Mouse (Mus musculus) midbrain, embryonic 16.5 days (tissue): ENCODE data around the gene Col13a1. TPM values are rescaled to one million over a fixed set of nuclear protein-coding genes. Genes with fewer than 3 reads are reported as not detected.

Experiments used
- ATAC-seq: fragments of 200-750 bp; cut with Nextera tagmentation; 2 replicates; pipeline ENCODE4 v1.8.0; 2017; ENCODE audit warnings: moderate TSS enrichment
- H3K27ac ChIP-seq: fragments of 300-500 bp; sonication (generic); 2 replicates; pipeline ENCODE4 v1.5.1; 2014; ENCODE audit warnings: mild to moderate bottlenecking, low read length, mixed read lengths
- H3K27me3 ChIP-seq: fragments of 300-500 bp; sonication (generic); 2 replicates; pipeline ENCODE4 v1.6.1; 2014; ENCODE audit warnings: low read depth, low read length, mixed read lengths; ENCODE audit not compliant: control insufficient read depth, insufficient read depth
- H3K36me3 ChIP-seq: fragments of 300-500 bp; sonication (generic); 2 replicates; pipeline ENCODE4 v1.6.1; 2014; ENCODE audit warnings: mild to moderate bottlenecking, low read length, moderate library complexity, mixed read lengths; ENCODE audit not compliant: control insufficient read depth, insufficient read depth
- H3K4me1 ChIP-seq: fragments of 300-500 bp; sonication (generic); 2 replicates; pipeline ENCODE4 v1.6.1; 2014; ENCODE audit warnings: mild to moderate bottlenecking, low read length, mixed read lengths; ENCODE audit not compliant: control insufficient read depth, insufficient read depth
- H3K4me2 ChIP-seq: fragments of 300-500 bp; sonication (generic); 2 replicates; pipeline ENCODE4 v1.6.1; 2014; ENCODE audit warnings: mild to moderate bottlenecking, low read length, mixed read lengths
- H3K4me3 ChIP-seq: fragments of 300-500 bp; sonication (generic); 2 replicates; pipeline ENCODE4 v1.5.1; 2014; ENCODE audit warnings: low read depth, mild to moderate bottlenecking, low read length, moderate library complexity, mixed read lengths
- H3K9ac ChIP-seq: fragments of 300-500 bp; sonication (generic); 2 replicates; pipeline ENCODE4 v1.6.1; 2014; ENCODE audit warnings: low read depth, low read length, mixed read lengths
- H3K9me3 ChIP-seq: fragments of 300-500 bp; sonication (generic); replicated peaks from 2 replicates; pipeline ENCODE4 v1.6.1; 2014; ENCODE audit warnings: mild to moderate bottlenecking, low read length, mixed read lengths; ENCODE audit not compliant: control insufficient read depth, poor library complexity, severe bottlenecking
- WGBS: fragments of 180-500 bp; shearing (Covaris S2); extraction: QIAGEN DNeasy Blood & Tissue Kit; methylation state at CpG from one replicate; pipeline ENCODE4 v1.1.7; 2014; 5-methylcytosine and 5-hydroxymethylcytosine counted together
- polyA plus RNA-seq: library from polyadenylated mRNA; unstranded; fragments of >200 nt; fragmentation: Nextera tagmentation; extraction: Ambion mirVana; gene quantifications from 2 replicates; pipeline ENCODE4 v1.2.1, GENCODE M21; 2015

The Col13a1 gene
- polyA plus RNA-seq, 1 experiment from 2014 or later: 1.5 TPM

DNA sequence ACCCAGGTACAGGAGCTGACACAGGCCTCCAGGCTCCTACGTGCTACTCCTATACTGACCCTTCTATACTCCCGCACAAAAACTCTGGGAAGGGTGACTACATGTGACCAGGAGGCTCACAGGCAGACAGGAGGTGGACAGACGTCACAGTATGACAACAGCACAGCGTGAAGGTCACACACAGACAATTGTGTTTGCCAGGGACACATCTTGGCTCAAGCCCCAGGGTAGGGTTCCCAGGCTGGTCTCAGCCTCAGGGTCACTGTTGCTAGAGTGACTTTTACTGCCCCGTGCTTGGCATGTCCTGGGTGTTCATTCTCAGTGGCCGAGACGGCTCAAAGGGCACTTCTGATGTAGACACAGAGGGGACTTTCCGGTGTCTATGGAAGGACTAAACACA lies 126.1 kb downstream of the Col13a1 start:
- 78% methylated on average over 8 of the region's 8 CpGs for WGBS
- Histone ChIP-seq H3K9ac (no peak overlapping the region), H3K4me3 (no peak overlapping the region), H3K4me2 (no peak overlapping the region), H3K4me1 (no peaks in the 10 kb centered on the region), H3K36me3 (no peaks in the 10 kb centered on the region), H3K27me3 (no peaks in the 10 kb centered on the region), H3K27ac (no peak overlapping the region), H3K9me3 (no peaks in the 10 kb centered on the region)
- no peak for ATAC-seq

DNA sequence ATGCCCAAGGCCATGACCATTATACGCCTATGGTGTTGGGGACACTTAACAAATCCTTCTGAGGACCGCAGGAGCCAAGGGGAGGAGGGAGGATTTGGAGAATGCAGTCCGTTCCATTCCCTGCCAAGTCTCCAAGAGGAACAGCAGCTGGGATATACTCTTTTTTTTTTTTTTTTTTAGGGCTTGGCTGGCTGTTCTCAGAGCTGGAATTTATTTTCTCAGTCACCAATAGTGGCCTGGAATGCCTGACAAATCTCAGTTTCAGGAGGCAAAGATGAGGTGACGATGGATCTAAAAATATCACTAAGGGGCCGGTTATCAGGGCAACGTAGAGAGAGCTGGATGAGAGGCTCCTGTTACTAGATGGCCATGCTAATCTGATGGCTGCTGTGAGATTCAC lies 130.4 kb downstream of the Col13a1 start:
- H3K36me3 ChIP-seq: no peaks in the 10 kb centered on the region
- no peaks in the 10 kb centered on the region for H3K27me3 ChIP-seq
- H3K9me3 ChIP-seq: no peaks in the 10 kb centered on the region
- no peak overlapping the region for H3K27ac ChIP-seq
- no peak for ATAC-seq
- no peaks in the 10 kb centered on the region for H3K4me1 ChIP-seq
- WGBS: 90% methylated on average over 6 of the region's 6 CpGs
- no peak overlapping the region for H3K4me3 ChIP-seq
- H3K9ac ChIP-seq: no peak overlapping the region
- no peak overlapping the region for H3K4me2 ChIP-seq

DNA sequence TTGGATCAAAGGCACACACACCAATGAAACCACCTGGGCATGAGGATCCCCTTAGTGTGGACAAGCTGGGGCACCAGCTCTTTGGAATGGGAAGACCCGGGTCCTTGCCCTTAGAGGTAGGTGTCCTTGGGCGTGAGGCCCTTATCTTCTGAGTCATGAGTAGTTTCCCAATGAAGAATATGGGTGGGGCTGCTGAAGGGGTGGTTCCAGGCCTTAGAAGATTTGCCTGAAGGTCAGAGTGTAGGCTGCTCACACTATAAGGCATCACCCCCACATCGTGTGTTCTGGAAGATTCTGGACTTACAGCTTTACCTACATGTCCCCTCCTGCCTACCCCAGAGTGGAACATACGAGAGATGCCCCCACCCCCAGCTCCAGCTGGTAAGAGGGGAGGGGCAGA lies 133.4 kb downstream of the Col13a1 start:
- Histone ChIP-seq H3K27me3 (no peaks in the 10 kb centered on the region), H3K9me3 (no peaks in the 10 kb centered on the region), H3K4me1 (no peaks in the 10 kb centered on the region), H3K27ac (no peak overlapping the region), H3K4me2 (no peak overlapping the region), H3K9ac (no peak overlapping the region), H3K36me3 (no peaks in the 10 kb centered on the region), H3K4me3 (no peak overlapping the region)
- ATAC-seq: no peak
- WGBS: 87% methylated on average over 4 of the region's 4 CpGs

DNA sequence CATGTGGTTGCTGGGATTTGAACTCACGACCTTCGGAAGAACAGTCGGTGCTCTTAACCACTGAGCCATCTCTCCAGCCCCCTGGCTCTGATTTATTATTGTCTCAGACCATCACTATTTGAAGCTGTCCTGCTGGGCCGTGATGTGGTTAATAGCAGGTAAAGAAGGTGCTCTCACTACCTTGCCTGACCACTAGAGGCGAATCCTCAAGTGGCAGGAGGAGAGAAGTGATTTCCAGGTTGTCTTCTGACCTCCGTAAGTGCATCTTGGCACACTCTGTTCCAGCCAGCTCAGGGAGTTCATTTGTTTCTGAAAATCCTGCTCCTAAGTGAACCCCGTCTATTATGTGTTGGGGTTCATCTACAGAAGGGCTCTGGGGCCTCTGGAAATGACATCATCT lies 134.4 kb downstream of the Col13a1 start:
- H3K4me2 ChIP-seq: no peak overlapping the region
- no peak overlapping the region for H3K9ac ChIP-seq
- H3K36me3 ChIP-seq: no peaks in the 10 kb centered on the region
- ATAC-seq: no peak
- no peak overlapping the region for H3K4me3 ChIP-seq
- H3K27me3 ChIP-seq: no peaks in the 10 kb centered on the region
- H3K27ac ChIP-seq: no peak overlapping the region
- 82% methylated on average over 7 of the region's 7 CpGs for WGBS
- H3K9me3 ChIP-seq: no peaks in the 10 kb centered on the region
- no peaks in the 10 kb centered on the region for H3K4me1 ChIP-seq

DNA sequence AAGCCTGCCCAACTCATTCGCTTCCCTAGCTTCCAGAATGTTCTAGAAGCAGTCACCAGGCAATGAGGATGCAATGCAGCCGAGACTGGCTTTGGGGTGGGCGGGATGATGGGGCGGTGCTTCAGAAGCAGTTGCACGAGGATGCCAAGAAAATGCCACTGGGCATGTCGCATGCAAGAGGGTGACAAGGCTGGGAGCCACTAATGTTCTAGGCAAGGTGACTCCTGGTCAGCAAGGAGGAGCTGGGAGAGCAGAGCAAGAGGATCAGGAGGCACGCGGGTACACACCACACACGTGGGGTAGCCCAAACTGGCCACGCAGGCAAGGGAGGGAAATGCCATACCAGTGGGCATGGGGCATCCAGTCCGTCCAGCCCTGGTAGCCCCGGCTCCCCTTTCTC lies 136.6 kb downstream of the Col13a1 start:
- H3K9me3 ChIP-seq: no peaks in the 10 kb centered on the region
- H3K4me3 ChIP-seq: no peak overlapping the region
- H3K4me2 ChIP-seq: no peak overlapping the region
- H3K9ac ChIP-seq: no peak overlapping the region
- peaks cover 3% of the 10 kb centered on the region; the same call in 1 of the 2 replicates for H3K4me1 ChIP-seq
- no peak overlapping the region for H3K27ac ChIP-seq
- no peaks in the 10 kb centered on the region for H3K27me3 ChIP-seq
- H3K36me3 ChIP-seq: no peaks in the 10 kb centered on the region
- ATAC-seq: no peak
- 90% methylated on average over 12 of the region's 12 CpGs for WGBS

DNA sequence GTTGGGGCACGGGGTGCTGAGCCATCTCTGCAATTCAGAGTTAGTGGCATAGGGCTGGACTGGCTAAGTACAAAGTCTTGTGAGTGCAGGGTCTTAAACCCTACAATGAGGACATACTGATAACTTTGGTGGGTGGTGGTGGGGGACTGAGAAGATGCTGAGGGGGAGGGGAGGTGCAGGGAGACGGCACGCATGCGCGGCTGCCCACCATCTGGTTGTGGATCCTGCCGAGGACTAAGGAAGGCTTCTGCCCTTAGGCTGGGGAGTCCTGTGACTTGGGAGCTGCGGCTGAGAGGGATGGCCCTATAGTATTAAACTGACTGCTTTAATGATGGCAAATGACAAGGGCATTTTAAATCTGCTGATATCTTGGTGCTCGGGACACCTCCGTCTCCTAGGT lies 139.6 kb downstream of the Col13a1 start:
- H3K9ac ChIP-seq: no peak overlapping the region
- 0 out of 2 replicates have a peak, but pooled peaks have one; percentile 34 for ATAC-seq
- peaks cover 3% of the 10 kb centered on the region; the same call in 1 of the 2 replicates for H3K4me1 ChIP-seq
- no peaks in the 10 kb centered on the region for H3K27me3 ChIP-seq
- H3K27ac ChIP-seq: no peak overlapping the region
- no peaks in the 10 kb centered on the region for H3K36me3 ChIP-seq
- H3K9me3 ChIP-seq: no peaks in the 10 kb centered on the region
- no peak overlapping the region for H3K4me3 ChIP-seq
- 73% methylated on average over 9 of the region's 9 CpGs for WGBS
- no peak overlapping the region for H3K4me2 ChIP-seq

DNA sequence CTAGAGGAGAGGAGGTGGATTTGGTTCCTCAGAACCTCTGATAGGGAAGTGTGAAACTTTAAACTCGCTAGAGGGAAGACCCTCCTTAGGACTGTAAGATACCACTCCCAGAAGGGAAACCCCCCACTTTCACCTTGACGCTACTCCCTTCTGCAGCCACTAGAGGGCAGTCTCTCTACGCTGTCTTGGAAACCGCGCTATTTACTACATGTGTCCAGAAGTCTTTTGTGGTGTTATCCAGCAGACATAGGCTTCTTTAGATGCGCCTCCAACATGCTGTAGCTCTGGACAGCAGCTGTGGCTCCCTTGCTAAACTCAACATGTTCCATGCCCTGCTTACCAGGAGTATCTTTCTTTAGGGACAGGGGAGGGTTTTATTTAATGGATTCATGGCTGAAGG lies 140.1 kb downstream of the Col13a1 start:
- no peak overlapping the region for H3K27ac ChIP-seq
- no peak overlapping the region for H3K4me2 ChIP-seq
- H3K9ac ChIP-seq: no peak overlapping the region
- no peaks in the 10 kb centered on the region for H3K9me3 ChIP-seq
- ATAC-seq: peak; percentile 63; the same call in 1 of the 2 replicates
- WGBS: 2% methylated on average over 6 of the region's 6 CpGs
- no peaks in the 10 kb centered on the region for H3K36me3 ChIP-seq
- peaks cover 3% of the 10 kb centered on the region; the same call in 1 of the 2 replicates for H3K4me1 ChIP-seq
- no peaks in the 10 kb centered on the region for H3K27me3 ChIP-seq
- no peak overlapping the region for H3K4me3 ChIP-seq

DNA sequence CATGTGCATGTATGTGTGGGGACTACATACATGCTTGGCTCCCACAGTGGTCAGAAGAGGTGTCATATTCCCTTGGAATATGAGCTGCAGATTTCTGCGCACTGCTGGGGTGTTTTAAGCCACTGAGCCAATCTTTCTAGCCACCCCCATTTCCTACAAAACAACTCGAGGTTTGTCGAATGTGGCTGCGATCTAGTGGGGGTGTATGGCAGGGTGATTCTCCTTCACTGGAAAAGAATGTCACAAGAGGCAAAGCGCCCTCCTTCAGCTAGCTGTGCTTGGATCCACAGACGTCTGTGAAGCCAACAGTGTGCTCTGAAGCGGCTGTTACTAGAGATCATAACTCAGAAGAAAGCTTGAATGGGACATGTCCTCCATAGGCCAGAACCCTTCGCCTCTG lies 141.6 kb downstream of the Col13a1 start:
- Histone ChIP-seq H3K9me3 (no peaks in the 10 kb centered on the region), H3K9ac (no peak overlapping the region), H3K4me2 (no peak overlapping the region), H3K36me3 (no peaks in the 10 kb centered on the region), H3K27ac (no peak overlapping the region), H3K4me3 (no peak overlapping the region), H3K27me3 (no peaks in the 10 kb centered on the region), H3K4me1 (peaks cover 3% of the 10 kb centered on the region; the same call in 1 of the 2 replicates)
- WGBS: 78% methylated on average over 8 of the region's 8 CpGs
- ATAC-seq: no peak

DNA sequence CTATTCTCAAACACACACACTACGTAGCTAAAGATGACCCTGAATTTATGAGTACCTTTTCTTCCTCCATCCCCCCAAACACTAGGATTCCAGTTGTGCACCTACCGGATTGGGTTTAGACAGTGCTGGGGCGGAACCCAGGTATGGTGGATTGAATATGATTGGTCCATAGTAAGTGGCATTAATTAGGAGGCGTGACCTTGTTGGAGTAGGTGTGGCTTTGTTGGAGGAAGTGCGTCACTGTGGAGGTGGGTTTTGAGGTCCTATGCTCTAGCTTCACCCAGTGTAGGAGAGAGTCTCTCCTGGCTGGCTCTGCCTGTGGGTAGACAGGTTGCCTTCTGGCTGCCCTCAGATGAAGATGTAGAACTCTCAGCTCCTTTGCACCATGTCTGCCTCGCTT lies 144.6 kb downstream of the Col13a1 start:
- no peak overlapping the region for H3K9ac ChIP-seq
- no peaks in the 10 kb centered on the region for H3K9me3 ChIP-seq
- H3K4me3 ChIP-seq: no peak overlapping the region
- H3K4me1 ChIP-seq: peaks cover 3% of the 10 kb centered on the region; the same call in 1 of the 2 replicates
- no peak overlapping the region for H3K27ac ChIP-seq
- H3K36me3 ChIP-seq: no peaks in the 10 kb centered on the region
- H3K4me2 ChIP-seq: no peak overlapping the region
- H3K27me3 ChIP-seq: no peaks in the 10 kb centered on the region
- ATAC-seq: no peak
- 95% methylated on average over 6 of the region's 6 CpGs for WGBS
